Mouse (Mus musculus) limb, embryonic 14.5 days (tissue): ENCODE measurements around the gene Ccdc3. TPM values are rescaled to one million over a fixed set of nuclear protein-coding genes. Genes with fewer than 3 reads are reported as not detected.

Source experiments
- ATAC-seq: fragments of 200-750 bp; cut with Nextera tagmentation; 2 replicates; pipeline ENCODE4 v1.8.0; 2017; ENCODE audit warnings: low read depth, moderate number of reproducible peaks, moderate TSS enrichment; ENCODE audit not compliant: low FRiP score
- DNase-seq: peaks from one replicate; pipeline ENCODE4 v3.0.0-alpha.2; 2015; ENCODE audit warnings: low spot score
- H3K27ac ChIP-seq: fragments of 300-500 bp; sonication (generic); replicated peaks from 2 replicates; pipeline ENCODE4 v1.5.1; 2014; ENCODE audit warnings: low read depth, mild to moderate bottlenecking, low read length, moderate library complexity, mixed read lengths
- H3K27me3 ChIP-seq: fragments of 300-500 bp; sonication (generic); 2 replicates; pipeline ENCODE4 v1.6.1; 2014; ENCODE audit warnings: low read length, mixed read lengths; ENCODE audit not compliant: control insufficient read depth, insufficient read depth
- H3K36me3 ChIP-seq: fragments of 300-500 bp; sonication (generic); 2 replicates; pipeline ENCODE4 v1.6.1; 2014; ENCODE audit warnings: mild to moderate bottlenecking, low read length, moderate library complexity, mixed read lengths; ENCODE audit not compliant: control insufficient read depth, insufficient read depth
- H3K4me1 ChIP-seq: fragments of 300-500 bp; sonication (generic); 2 replicates; pipeline ENCODE4 v1.6.1; 2014; ENCODE audit warnings: antibody characterized with exemption, low read length, mixed read lengths; ENCODE audit not compliant: control insufficient read depth, insufficient read depth
- H3K4me2 ChIP-seq: fragments of 300-500 bp; sonication (generic); replicated peaks from 2 replicates; pipeline ENCODE4 v1.6.1; 2014; ENCODE audit warnings: low read depth, mild to moderate bottlenecking, low read length, moderate library complexity; ENCODE audit not compliant: severe bottlenecking
- H3K4me3 ChIP-seq: fragments of 300-500 bp; sonication (generic); replicated peaks from 2 replicates; pipeline ENCODE4 v1.5.1; 2014; ENCODE audit warnings: low read length
- H3K9ac ChIP-seq: fragments of 300-500 bp; sonication (generic); 2 replicates; pipeline ENCODE4 v1.6.1; 2014; ENCODE audit warnings: mild to moderate bottlenecking, low read depth, low read length, moderate library complexity; ENCODE audit not compliant: severe bottlenecking
- H3K9me3 ChIP-seq: fragments of 300-500 bp; sonication (generic); 2 replicates; pipeline ENCODE4 v1.6.1; 2016; ENCODE audit warnings: low read length; ENCODE audit not compliant: control insufficient read depth
- POLR2A ChIP-seq: fragments of 200-500 bp; IDR thresholded peaks from 2 replicates; pipeline ENCODE4 v1.8.0; 2012; ENCODE audit warnings: inconsistent platforms, mild to moderate bottlenecking, moderate library complexity, borderline replicate concordance; ENCODE audit not compliant: insufficient read depth, insufficient read length; ENCODE audit errors: extremely low read depth
- WGBS: fragments of 180-500 bp; shearing (Covaris S2); extraction: QIAGEN DNeasy Blood & Tissue Kit; methylation state at CpG from one replicate; pipeline ENCODE4 v1.1.7; 2014; 5-methylcytosine and 5-hydroxymethylcytosine counted together
- polyA plus RNA-seq, 2 experiments: library from polyadenylated mRNA; depleted of rRNA in 1 of 2; stranded (reverse) in 1 of 2; unstranded in 1 of 2; fragments of >200 nt; fragmentation: Nextera tagmentation in 1 of 2; extraction: Ambion mirVana in 1 of 2; gene quantifications; 2 replicates each; pipeline versions ENCODE4 v1.2.1 to v1.2.3; 2012 to 2014

Gene Ccdc3
- polyA plus RNA-seq, 2 experiments = 11.5 to 15.4 TPM

GRCm38 (mm10) chr2:5166796-5167195 lies 29.2 kb downstream of the Ccdc3 start:
- Histone ChIP-seq H3K9me3 (no peaks in the 10 kb centered on the region), H3K27ac (no peak overlapping the region), H3K9ac (no peak overlapping the region), H3K27me3 (no peaks in the 10 kb centered on the region), H3K4me2 (no peak overlapping the region), H3K36me3 (no peaks in the 10 kb centered on the region), H3K4me1 (peaks cover 3% of the 10 kb centered on the region; the same call in 1 of the 2 replicates), H3K4me3 (no peak overlapping the region)
- 73% methylated on average over 2 of the region's 2 CpGs for WGBS
- no peak for TF ChIP-seq POLR2A
- DNase-seq (no peak), ATAC-seq (no peak)

GRCm38 (mm10) chr2:5170815-5171214 lies 33.2 kb downstream of the Ccdc3 start:
- 72% methylated on average over 4 of the region's 4 CpGs for WGBS
- TF ChIP-seq POLR2A = no peak
- H3K4me2 ChIP-seq = no peak overlapping the region
- ATAC-seq (no peak), DNase-seq (no peak)
- peaks cover 3% of the 10 kb centered on the region; the same call in 1 of the 2 replicates for H3K4me1 ChIP-seq
- H3K4me3 ChIP-seq = no peak overlapping the region
- H3K27ac ChIP-seq = no peak overlapping the region
- H3K9ac ChIP-seq = no peak overlapping the region
- no peaks in the 10 kb centered on the region for H3K36me3 ChIP-seq
- no peaks in the 10 kb centered on the region for H3K9me3 ChIP-seq
- no peaks in the 10 kb centered on the region for H3K27me3 ChIP-seq

GRCm38 (mm10) chr2:5171301-5172000 lies 33.9 kb downstream of the Ccdc3 start:
- no peak for TF ChIP-seq POLR2A
- ATAC-seq (no peak), DNase-seq (no peak)
- Histone ChIP-seq H3K4me1 (0 out of 2 replicates have a peak, but pooled peaks cover 3% of the 10 kb centered on the region), H3K36me3 (no peaks in the 10 kb centered on the region), H3K9ac (no peak overlapping the region), H3K4me2 (no peak overlapping the region), H3K4me3 (no peak overlapping the region), H3K27me3 (no peaks in the 10 kb centered on the region), H3K27ac (no peak overlapping the region), H3K9me3 (no peaks in the 10 kb centered on the region)
- 56% methylated on average over 5 of the region's 5 CpGs for WGBS

- H3K27me3 ChIP-seq = no peaks in the 10 kb centered on the region
- ATAC-seq = no peak
- no peak overlapping the region for H3K4me3 ChIP-seq
- no peak overlapping the region for H3K4me2 ChIP-seq
- 0 out of 2 replicates have a peak, but pooled peaks cover 3% of the 10 kb centered on the region for H3K4me1 ChIP-seq
- no peak for DNase-seq
- no peaks in the 10 kb centered on the region for H3K36me3 ChIP-seq
- no peak for TF ChIP-seq POLR2A
- WGBS = 87% methylated on average over 2 of the region's 2 CpGs
- H3K9me3 ChIP-seq = no peaks in the 10 kb centered on the region
- H3K27ac ChIP-seq = no peak overlapping the region
- H3K9ac ChIP-seq = no peak overlapping the region
These were observed 35.2 kb downstream of the Ccdc3 start for GRCm38 (mm10) chr2:5172773-5173172.

GRCm38 (mm10) chr2:5174716-5175115 lies 37.1 kb downstream of the Ccdc3 start:
- DNase-seq (no peak), ATAC-seq (no peak)
- no peak for TF ChIP-seq POLR2A
- Histone ChIP-seq H3K27ac (no peak overlapping the region), H3K4me3 (no peak overlapping the region), H3K36me3 (no peaks in the 10 kb centered on the region), H3K9ac (no peak overlapping the region), H3K4me1 (0 out of 2 replicates have a peak, but pooled peaks cover 3% of the 10 kb centered on the region), H3K9me3 (no peaks in the 10 kb centered on the region), H3K4me2 (no peak overlapping the region), H3K27me3 (no peaks in the 10 kb centered on the region)
